Comparison of ENCODE assay signal across 18 mouse cellular contexts in genomic region chr12:104547561-104547960, GRCm38 (mm10).
"Had no signal": no experiment of that assay in that cellular context is flagged by ENCODE, and none has a peak within 500 bp of the region (broad histone marks: within the 10 kb centered on the region; RNA-seq: fewer than 3 reads in every experiment).

No protein-coding gene starts in this region.

- H3K4me2 ChIP-seq: limb, embryonic 15.5 days; liver, embryonic 11.5 days; lung, embryonic 14.5 days; midbrain, embryonic 13.5 days had no signal

- H3K9me3 ChIP-seq: limb, embryonic 15.5 days; megakaryocyte, embryonic 14.5 days; midbrain, embryonic 10.5 days; midbrain, embryonic 13.5 days had no signal

- H3K27ac ChIP-seq: kidney, postnatal 0 days; layer of hippocampus, adult 2 months; limb, embryonic 15.5 days; liver, embryonic 14.5 days; macrophage; midbrain, embryonic 10.5 days; midbrain, embryonic 13.5 days had no signal

- DNase-seq: kidney, adult 2 months; kidney, postnatal 25 days; layer of hippocampus, adult 9-11 months; liver, postnatal 0 days; lung, embryonic 14.5 days; right cerebral cortex, postnatal 25 days; thymus, adult 18-20 months; thymus, postnatal 36 days had no signal

- H3K36me3 ChIP-seq: limb, embryonic 15.5 days; midbrain, embryonic 10.5 days; midbrain, embryonic 13.5 days had no signal

- H3K4me1 ChIP-seq: midbrain, embryonic 10.5 days; midbrain, embryonic 13.5 days had no signal

- H3K4me3 ChIP-seq: layer of hippocampus, adult 2 months; limb, embryonic 15.5 days; megakaryocyte, embryonic 14.5 days; midbrain, embryonic 10.5 days; midbrain, embryonic 13.5 days had no signal

- H3K9ac ChIP-seq: limb, embryonic 15.5 days; liver, embryonic 14.5 days; liver, postnatal 0 days; lung, embryonic 14.5 days; midbrain, embryonic 13.5 days had no signal

- ATAC-seq: liver, postnatal 0 days; lung, postnatal 0 days; midbrain, embryonic 13.5 days had no signal

- H3K27me3 ChIP-seq: limb, embryonic 15.5 days; midbrain, embryonic 13.5 days had no signal
